Mouse (Mus musculus) CH12F3 (cell line): Measurements from ENCODE around the gene Ccr9.
"Not testable (repeated sequence)": the region's sequence is repeated elsewhere in the genome, so short reads cannot be mapped to it uniquely, and the experiment has no call there.

Source experiments
- in situ Hi-C: fragments of 300-500 bp; cut with MboI; formaldehyde crosslinking; loops from 2 replicates; pipeline ENCODE4 v1.14.3; 2020; ENCODE audit warnings: low sequenced_read_pairs

Gene Ccr9

GRCm38 (mm10) chr9:123678327-123679105 lies at the start of gene Ccr9, which contains the start of gene Slc6a20a:
Ccr9 (plus strand) TSS chr9:123678439.
Slc6a20a (minus strand) TSS chr9:123678885.
- in situ Hi-C loops = no loop called here

GRCm38 (mm10) chr9:123631666-123632065 lies 46.6 kb upstream of the Ccr9 start:
- in situ Hi-C loops = no loop called here

GRCm38 (mm10) chr9:123632281-123632680 lies 46.0 kb upstream of the Ccr9 start, which contains the start of gene Slc6a20b:
Slc6a20b (minus strand) TSS chr9:123632565.
- in situ Hi-C loops = no loop called here

GRCm38 (mm10) chr9:123632993-123633392 lies 45.2 kb upstream of the Ccr9 start:
- in situ Hi-C loops = no loop called here

GRCm38 (mm10) chr9:123636771-123637170 lies 41.5 kb upstream of the Ccr9 start:
- in situ Hi-C loops = no loop called here

GRCm38 (mm10) chr9:123638231-123638630 lies 40.0 kb upstream of the Ccr9 start:
- in situ Hi-C loops = no loop called here

GRCm38 (mm10) chr9:123638668-123639089 lies 39.6 kb upstream of the Ccr9 start:
- in situ Hi-C loops = no loop called here

- in situ Hi-C loops = loop anchor here (5.0 kb wide), 1 partner anchor 33 kb away; no protein-coding TSS in a partner anchor
Measured at GRCm38 (mm10) chr9:123640106-123640505, 38.1 kb upstream of the Ccr9 start.

- in situ Hi-C loops = no loop called here
Measured at GRCm38 (mm10) chr9:123649785-123650511, 28.3 kb upstream of the Ccr9 start.

GRCm38 (mm10) chr9:123651369-123651768 lies 26.9 kb upstream of the Ccr9 start:
- in situ Hi-C loops = no loop called here

- in situ Hi-C loops = no loop called here
Measured at GRCm38 (mm10) chr9:123657457-123657856, 20.8 kb upstream of the Ccr9 start.

GRCm38 (mm10) chr9:123658981-123659380 lies 19.3 kb upstream of the Ccr9 start:
- in situ Hi-C loops = no loop called here

- in situ Hi-C loops = not testable (repeated sequence)
Measured at GRCm38 (mm10) chr9:123659986-123660676, 18.1 kb upstream of the Ccr9 start.

- in situ Hi-C loops = no loop called here
Measured at GRCm38 (mm10) chr9:123665645-123666044, 12.6 kb upstream of the Ccr9 start.

GRCm38 (mm10) chr9:123679198-123679597 lies 959 bp downstream of the Ccr9 start:
- in situ Hi-C loops = no loop called here

- in situ Hi-C loops = no loop called here
Measured at GRCm38 (mm10) chr9:123683704-123684103, 5.5 kb downstream of the Ccr9 start.

GRCm38 (mm10) chr9:123686206-123686605 lies 8.0 kb downstream of the Ccr9 start:
- in situ Hi-C loops = no loop called here

GRCm38 (mm10) chr9:123688227-123688626 lies 10.0 kb downstream of the Ccr9 start:
- in situ Hi-C loops = no loop called here

- in situ Hi-C loops = no loop called here
Measured at GRCm38 (mm10) chr9:123695634-123696302, 17.5 kb downstream of the Ccr9 start.

GRCm38 (mm10) chr9:123701822-123702221 lies 23.6 kb downstream of the Ccr9 start:
- in situ Hi-C loops = no loop called here

GRCm38 (mm10) chr9:123709226-123709625 lies 31.0 kb downstream of the Ccr9 start:
- in situ Hi-C loops = no loop called here
